Mouse (Mus musculus): ENCODE results near the gene Mfn2. TPM values are rescaled to one million over a fixed set of nuclear protein-coding genes. Genes with fewer than 3 reads are reported as not detected.
A peak's percentile ranks its signal among the peaks of the same experiment; 100 is the strongest.

Gene Mfn2
- polyA plus RNA-seq (2015; fragmentation: Nextera tagmentation; extraction: Ambion mirVana), result 141 and 144 TPM in 2 replicates

DNA sequence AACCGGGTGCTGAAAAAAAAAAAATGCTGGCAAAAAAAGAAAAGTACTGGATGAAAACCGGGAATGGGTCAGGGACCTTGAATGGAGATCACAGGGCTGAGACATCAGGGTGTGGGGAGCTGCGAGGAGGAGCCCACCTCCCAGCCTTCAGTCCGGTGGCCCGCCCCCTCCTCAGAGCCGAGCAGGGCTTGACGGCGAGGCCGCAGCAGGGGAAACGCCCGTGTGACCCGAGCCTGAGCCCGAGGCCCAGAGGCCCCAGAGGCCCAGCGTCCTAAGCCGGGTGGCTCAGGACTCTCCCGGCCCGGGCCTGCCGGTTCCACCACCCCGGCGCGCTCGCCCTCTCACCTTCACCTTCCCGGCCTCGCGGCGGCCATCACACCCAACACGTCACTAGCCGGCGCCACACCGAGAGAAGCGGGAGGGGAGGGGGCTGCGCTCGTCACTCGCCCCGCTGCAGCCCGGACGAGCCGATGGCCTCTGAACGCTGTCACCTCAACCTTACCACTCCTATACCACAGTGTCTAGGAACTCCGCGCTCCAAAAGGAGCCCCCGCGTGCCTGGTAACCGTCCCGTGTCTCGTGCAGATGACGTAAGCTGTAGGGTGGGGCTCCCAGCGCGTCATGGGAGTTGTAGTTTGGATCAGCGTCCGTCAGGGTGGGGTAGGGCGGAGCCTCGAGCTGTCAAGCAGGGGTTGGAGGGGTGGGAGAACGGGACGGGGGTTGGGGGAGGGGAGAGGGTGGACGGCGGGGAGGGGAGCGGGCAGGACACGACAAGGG lies at the start of gene Mfn2:
Gene Mfn2, minus strand, starts transcription at position 392 of the 777 bp plus-strand sequence.
- peak within 1 kb of the TSS; percentile 91 for H3K9ac ChIP-seq
- peak; percentile 93 for ATAC-seq (replicated peaks; ENCODE audit: insufficient number of reproducible peaks, insufficient read depth, low FRiP score, low read depth)
- peaks cover 26% of the 10 kb centered on the region; the same call in 1 of the 2 replicates for H3K36me3 ChIP-seq
- peak within 1 kb of the TSS; percentile 92 for H3K27ac ChIP-seq
- H3K27me3 ChIP-seq, result no peaks in the 10 kb centered on the region
- peak within 1 kb of the TSS; percentile 74 for H3K4me2 ChIP-seq
- under 1% methylated on average over 59 of the region's 59 CpGs for WGBS
- H3K4me1 ChIP-seq (replicated peaks), result peaks cover 44% of the 10 kb centered on the region
- H3K9me3 ChIP-seq (replicated peaks), result no peaks in the 10 kb centered on the region
- peak within 1 kb of the TSS; percentile 92 for H3K4me3 ChIP-seq

DNA sequence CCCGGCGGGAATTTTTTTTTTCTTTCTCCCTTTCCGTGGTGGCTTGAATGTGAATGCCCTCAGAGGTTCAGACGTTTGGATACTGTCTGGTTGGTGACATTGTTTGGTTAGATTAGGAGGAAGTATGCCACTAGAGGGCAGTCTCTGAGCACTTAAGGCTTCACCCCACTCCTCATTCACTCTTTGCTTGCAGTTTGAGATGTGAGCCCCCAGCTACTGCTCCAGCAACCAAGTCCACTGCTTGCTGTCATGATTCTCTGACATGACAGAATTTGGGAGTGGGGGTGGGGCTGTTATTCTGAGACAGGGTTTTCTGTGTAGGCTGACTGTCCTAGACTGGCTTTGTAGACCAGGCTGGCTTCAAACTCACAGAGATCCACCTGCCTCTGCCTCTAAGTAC lies 49.1 kb upstream of the Mfn2 start:
- no peaks in the 10 kb centered on the region for H3K4me1 ChIP-seq (replicated peaks)
- H3K27ac ChIP-seq, result no peak overlapping the region
- H3K4me2 ChIP-seq, result no peak overlapping the region
- no peak overlapping the region for H3K9ac ChIP-seq
- WGBS, result 9% methylated on average over 4 of the region's 4 CpGs
- peaks cover 4% of the 10 kb centered on the region; the same call in 1 of the 2 replicates for H3K36me3 ChIP-seq
- H3K9me3 ChIP-seq (replicated peaks), result no peaks in the 10 kb centered on the region
- H3K4me3 ChIP-seq, result no peak overlapping the region
- 0 out of 2 replicates have a peak, but pooled peaks cover 6% of the 10 kb centered on the region for H3K27me3 ChIP-seq
- ATAC-seq (replicated peaks; ENCODE audit: insufficient number of reproducible peaks, insufficient read depth, low FRiP score, low read depth), result no peak

DNA sequence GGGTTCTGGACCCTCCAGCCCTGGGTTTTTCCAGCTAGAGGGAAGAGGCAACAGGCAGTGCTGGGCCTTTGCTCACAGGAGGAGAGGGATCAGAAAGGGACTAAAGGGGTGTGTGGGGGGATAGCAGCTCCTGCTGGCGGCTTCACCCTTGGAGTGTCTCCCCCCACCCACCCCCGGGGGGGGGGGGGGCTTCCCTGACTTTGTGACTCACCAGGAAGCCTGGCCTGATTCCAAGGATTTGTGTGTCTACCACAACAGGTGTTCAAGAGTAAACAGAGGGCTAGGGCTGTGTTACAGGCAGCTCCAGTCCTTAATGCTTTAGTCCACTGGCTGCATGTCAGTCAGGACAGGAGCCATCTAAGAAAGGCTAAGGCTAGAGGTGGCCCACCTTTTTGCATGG lies 43.0 kb upstream of the Mfn2 start:
- Histone ChIP-seq H3K4me3 (no peak overlapping the region), H3K36me3 (peaks cover 56% of the 10 kb centered on the region), H3K9ac (no peak overlapping the region), H3K4me2 (no peak overlapping the region), H3K27ac (no peak overlapping the region), H3K27me3 (no peaks in the 10 kb centered on the region), H3K9me3 (replicated peaks) (no peaks in the 10 kb centered on the region), H3K4me1 (replicated peaks) (peaks cover 14% of the 10 kb centered on the region)
- WGBS, result 70% methylated on average over 2 of the region's 2 CpGs
- no peak for ATAC-seq (replicated peaks; ENCODE audit: insufficient number of reproducible peaks, insufficient read depth, low FRiP score, low read depth)

GRCm38 (mm10) chr4:147943005-147943404 lies 38.5 kb upstream of the Mfn2 start:
- Histone ChIP-seq H3K27me3 (no peaks in the 10 kb centered on the region), H3K9ac (0 out of 2 replicates have a peak overlapping the region, but pooled peaks have one; percentile 21), H3K36me3 (peaks cover 49% of the 10 kb centered on the region), H3K4me1 (replicated peaks) (peaks cover 50% of the 10 kb centered on the region), H3K4me3 (0 out of 2 replicates have a peak overlapping the region, but pooled peaks have one; percentile 96), H3K4me2 (peak overlapping the region; percentile 98; the same call in 1 of the 2 replicates), H3K9me3 (replicated peaks) (no peaks in the 10 kb centered on the region), H3K27ac (no peak overlapping the region)
- ATAC-seq (replicated peaks; ENCODE audit: insufficient number of reproducible peaks, insufficient read depth, low FRiP score, low read depth), result no peak
- WGBS, result 95% methylated on average over 1 of the region's 1 CpGs

DNA sequence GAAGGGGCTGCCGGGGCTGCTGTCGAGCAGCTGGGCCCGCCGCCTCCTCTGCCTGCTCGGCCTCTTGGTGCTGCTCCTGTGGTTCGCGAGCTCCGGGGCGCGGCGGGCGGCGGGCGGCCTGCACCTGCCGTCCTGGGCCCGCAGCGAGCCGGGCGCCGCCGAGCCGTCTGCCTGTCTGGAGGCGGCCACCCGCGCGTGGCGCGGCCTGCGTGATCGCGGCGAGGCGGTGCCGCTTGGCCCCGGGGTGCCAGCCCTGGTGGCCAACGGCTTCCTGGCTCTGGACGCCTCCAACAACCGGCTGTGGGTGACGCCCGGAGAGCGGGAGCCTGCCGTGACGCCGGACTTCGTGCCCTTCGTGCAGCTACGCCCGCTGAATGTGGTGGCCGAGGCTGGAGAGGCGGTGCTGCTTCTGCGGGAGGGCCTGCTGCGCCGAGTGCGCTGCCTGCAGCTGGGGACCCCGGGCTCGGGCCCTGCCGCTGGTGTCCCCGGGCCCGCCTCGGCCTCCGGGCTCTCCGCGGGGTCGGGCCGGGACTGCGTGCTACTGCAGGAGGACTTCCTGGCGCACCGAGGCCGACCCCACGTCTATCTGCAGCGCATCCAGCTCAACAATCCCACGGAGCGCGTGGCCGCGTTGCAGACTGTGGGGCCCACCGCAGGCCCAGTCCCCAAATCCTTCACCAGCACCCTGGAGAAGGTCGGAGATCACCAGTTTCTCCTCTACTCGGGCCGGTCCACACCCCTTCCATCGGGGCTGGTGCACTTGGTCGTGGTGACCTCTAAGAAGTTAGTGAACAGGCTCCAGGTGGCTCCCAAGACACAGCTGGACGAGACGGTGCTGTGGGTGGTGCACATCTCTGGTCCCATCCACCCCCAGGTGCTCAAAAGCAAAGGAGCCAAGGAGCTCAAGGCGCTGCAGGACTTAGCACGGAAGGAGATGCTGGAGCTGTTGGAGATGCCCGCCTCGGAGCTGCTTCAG lies 36.8 kb upstream of the Mfn2 start:
- 5% methylated on average over 87 of the region's 88 CpGs for WGBS
- Histone ChIP-seq H3K36me3 (peaks cover 33% of the 10 kb centered on the region), H3K9ac (peak overlapping the region; percentile 90), H3K4me3 (peak overlapping the region; percentile 96), H3K27me3 (no peaks in the 10 kb centered on the region), H3K27ac (peak overlapping the region; percentile 90), H3K4me2 (peak overlapping the region; percentile 98), H3K9me3 (replicated peaks) (no peaks in the 10 kb centered on the region), H3K4me1 (replicated peaks) (peaks cover 63% of the 10 kb centered on the region)
- peak; percentile 40 for ATAC-seq (replicated peaks; ENCODE audit: insufficient number of reproducible peaks, insufficient read depth, low FRiP score, low read depth)

DNA sequence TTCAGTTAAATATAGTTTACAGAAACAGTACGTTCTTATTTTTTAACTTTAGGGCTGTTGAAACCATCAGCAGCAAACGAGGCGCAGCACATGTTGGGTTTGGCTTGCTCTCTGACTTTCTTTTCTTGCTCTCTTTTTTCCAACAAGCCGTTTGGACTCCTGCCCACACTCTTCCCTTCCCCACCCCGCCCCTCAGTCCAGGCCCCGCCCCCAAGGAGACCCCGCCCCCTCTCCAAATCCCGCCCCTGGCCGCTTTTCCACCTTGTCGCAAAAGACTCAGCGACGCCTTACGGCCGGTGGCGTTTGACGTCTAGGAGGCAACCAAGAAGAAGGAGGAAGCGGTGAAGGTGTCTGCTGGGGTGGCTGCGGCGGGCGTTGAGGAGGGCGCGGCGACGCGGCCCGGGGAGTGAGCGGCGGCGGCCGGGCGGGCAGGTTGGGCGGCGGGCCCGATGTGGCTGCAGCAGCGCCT lies 36.1 kb upstream of the Mfn2 start, which contains the start of gene 2510039O18Rik:
Gene 2510039O18Rik, plus strand, starts transcription at position 320 of the 469 bp plus-strand sequence.
- WGBS, result under 1% methylated on average over 33 of the region's 35 CpGs
- peaks cover 25% of the 10 kb centered on the region for H3K36me3 ChIP-seq

GRCm38 (mm10) chr4:147940111-147940510 lies 35.6 kb upstream of the Mfn2 start:
- peak overlapping the region; percentile 96 for H3K4me3 ChIP-seq
- ATAC-seq (replicated peaks; ENCODE audit: insufficient number of reproducible peaks, insufficient read depth, low FRiP score, low read depth), result no peak
- WGBS, result 52% methylated on average over 9 of the region's 9 CpGs
- no peak overlapping the region for H3K9ac ChIP-seq
- H3K36me3 ChIP-seq, result peaks cover 20% of the 10 kb centered on the region
- H3K4me1 ChIP-seq (replicated peaks), result peaks cover 70% of the 10 kb centered on the region
- H3K9me3 ChIP-seq (replicated peaks), result no peaks in the 10 kb centered on the region
- H3K4me2 ChIP-seq, result peak overlapping the region; percentile 98
- no peaks in the 10 kb centered on the region for H3K27me3 ChIP-seq
- peak overlapping the region; percentile 90 for H3K27ac ChIP-seq

More for the DNA sequence above, 36.1 kb upstream of the Mfn2 start, which contains the start of gene 2510039O18Rik:
- H3K9me3 ChIP-seq (replicated peaks), result no peaks in the 10 kb centered on the region
- H3K4me3 ChIP-seq, result peak within 1 kb of the TSS; percentile 96
- H3K4me1 ChIP-seq (replicated peaks), result peaks cover 65% of the 10 kb centered on the region
- peak within 1 kb of the TSS; percentile 90 for H3K27ac ChIP-seq
- peak within 1 kb of the TSS; percentile 90 for H3K9ac ChIP-seq
- H3K27me3 ChIP-seq, result no peaks in the 10 kb centered on the region
- H3K4me2 ChIP-seq, result peak within 1 kb of the TSS; percentile 98
- ATAC-seq (replicated peaks; ENCODE audit: insufficient number of reproducible peaks, insufficient read depth, low FRiP score, low read depth), result peak; percentile 58

GRCm38 (mm10) chr4:147938148-147939096 lies 33.9 kb upstream of the Mfn2 start:
- WGBS, result 48% methylated on average over 14 of the region's 14 CpGs
- no peak overlapping the region for H3K9ac ChIP-seq
- peaks cover 85% of the 10 kb centered on the region for H3K4me1 ChIP-seq (replicated peaks)
- ATAC-seq (replicated peaks; ENCODE audit: insufficient number of reproducible peaks, insufficient read depth, low FRiP score, low read depth), result no peak
- no peaks in the 10 kb centered on the region for H3K9me3 ChIP-seq (replicated peaks)
- no peak overlapping the region for H3K4me2 ChIP-seq
- no peaks in the 10 kb centered on the region for H3K27me3 ChIP-seq
- H3K4me3 ChIP-seq, result no peak overlapping the region
- peak overlapping the region; percentile 86 for H3K27ac ChIP-seq
- peaks cover 4% of the 10 kb centered on the region; the same call in 1 of the 2 replicates for H3K36me3 ChIP-seq

- Histone ChIP-seq H3K36me3 (no peaks in the 10 kb centered on the region), H3K9me3 (replicated peaks) (no peaks in the 10 kb centered on the region), H3K27me3 (no peaks in the 10 kb centered on the region), H3K9ac (no peak overlapping the region), H3K4me2 (0 out of 2 replicates have a peak overlapping the region, but pooled peaks have one; percentile 85), H3K4me1 (replicated peaks) (peaks cover 80% of the 10 kb centered on the region), H3K27ac (peak overlapping the region; percentile 86; the same call in 1 of the 2 replicates), H3K4me3 (no peak overlapping the region)
- ATAC-seq (replicated peaks; ENCODE audit: insufficient number of reproducible peaks, insufficient read depth, low FRiP score, low read depth), result no peak
- WGBS, result 54% methylated on average over 5 of the region's 5 CpGs
These were observed 33.0 kb upstream of the Mfn2 start for GRCm38 (mm10) chr4:147937486-147937885.

GRCm38 (mm10) chr4:147937021-147937420 lies 32.5 kb upstream of the Mfn2 start:
- 45% methylated on average over 3 of the region's 3 CpGs for WGBS
- H3K4me1 ChIP-seq (replicated peaks), result peaks cover 76% of the 10 kb centered on the region

More at GRCm38 (mm10) chr4:147937021-147937420, 32.5 kb upstream of the Mfn2 start:
- H3K4me3 ChIP-seq, result peak overlapping the region; percentile 72
- no peaks in the 10 kb centered on the region for H3K27me3 ChIP-seq
- peak overlapping the region; percentile 86 for H3K27ac ChIP-seq
- no peak for ATAC-seq (replicated peaks; ENCODE audit: insufficient number of reproducible peaks, insufficient read depth, low FRiP score, low read depth)
- H3K9ac ChIP-seq, result peak overlapping the region; percentile 92
- H3K9me3 ChIP-seq (replicated peaks), result no peaks in the 10 kb centered on the region
- H3K36me3 ChIP-seq, result no peaks in the 10 kb centered on the region
- H3K4me2 ChIP-seq, result peak overlapping the region; percentile 85

Data from heart, embryonic 15.5 days (tissue).